Mouse (Mus musculus) megakaryocyte, embryonic 14.5 days (primary cell): ENCODE measurements at regions not wholly inside any gene's neighbourhood (a gene's known extent, or its start where the extent isn't known, plus 50 kb on each side); places are given as distances from the start of the nearest gene placed in this dataset.

Experiments used
- FLI1 ChIP-seq: IDR thresholded peaks from 2 replicates; pipeline ENCODE4 v1.6.1; 2012; ENCODE audit warnings: low read length, inconsistent platforms, mixed read lengths
- GATA1 ChIP-seq: IDR thresholded peaks from 3 replicates; pipeline ENCODE4 v1.6.1; 2012; ENCODE audit warnings: mixed read lengths, low read length, inconsistent platforms, borderline replicate concordance

- TF ChIP-seq GATA1: no peak
- TF ChIP-seq FLI1: no peak
Observed at GRCm38 (mm10) chr8:87130691-87131090, 245.6 kb upstream of the N4bp1 start.
